Mouse (Mus musculus) bone marrow, adult 2 months (tissue): ENCODE measurements at regions not wholly inside any gene's neighbourhood (a gene's known extent, or its start where the extent isn't known, plus 50 kb on each side); places are given as distances from the start of the nearest gene placed in this dataset.

Source experiments
- CTCF ChIP-seq: fragments of 200-500 bp; IDR thresholded peaks from 2 replicates; pipeline ENCODE4 v1.5.1; 2011; ENCODE audit warnings: low read length, control low read depth; ENCODE audit not compliant: control insufficient read depth, insufficient read depth
- POLR2A ChIP-seq: fragments of 200-500 bp; IDR thresholded peaks from 2 replicates; pipeline ENCODE4 v1.6.1; 2011; ENCODE audit warnings: low read depth, mild to moderate bottlenecking, control low read depth, low read length, borderline replicate concordance; ENCODE audit not compliant: control insufficient read depth

DNA sequence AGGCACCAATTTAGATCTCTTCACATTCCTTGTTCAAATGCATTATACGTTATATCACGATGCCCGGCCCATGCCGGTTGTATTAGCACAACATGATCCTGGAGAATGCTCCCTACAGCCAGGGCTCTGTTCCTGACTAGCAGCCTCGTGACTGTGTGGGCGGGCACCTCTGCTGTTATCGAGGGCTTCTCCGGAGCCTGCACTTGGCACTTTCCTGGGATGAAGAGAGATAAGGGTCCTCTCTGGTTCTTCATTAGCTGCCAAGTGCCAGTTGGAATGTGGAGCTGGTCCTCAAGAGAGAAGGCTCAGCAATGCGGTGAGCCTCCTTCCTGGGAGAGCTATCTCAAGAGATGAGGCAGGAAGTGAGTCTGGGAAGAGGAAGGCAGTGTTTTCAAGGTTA, 598.9 kb upstream of the AI429214 start:
- no peak for TF ChIP-seq CTCF
- TF ChIP-seq POLR2A, result no peak
